Mouse (Mus musculus) forebrain, embryonic 13.5 days (tissue): ENCODE data around the gene Zfp579. TPM values are rescaled to one million over a fixed set of nuclear protein-coding genes. Genes with fewer than 3 reads are reported as not detected.
A peak's percentile ranks its signal among the peaks of the same experiment; 100 is the strongest.

Experiments used
- ATAC-seq: fragments of 200-750 bp; cut with Nextera tagmentation; 2 replicates; pipeline ENCODE4 v1.8.0; 2017
- H3K27ac ChIP-seq: fragments of 300-500 bp; sonication (generic); 2 replicates; pipeline ENCODE4 v1.5.1; 2015; ENCODE audit warnings: inconsistent platforms, mild to moderate bottlenecking, moderate library complexity
- H3K27me3 ChIP-seq: fragments of 300-500 bp; sonication (generic); 2 replicates; pipeline ENCODE4 v1.6.1; 2015; ENCODE audit warnings: mild to moderate bottlenecking, inconsistent platforms
- H3K36me3 ChIP-seq: fragments of 300-500 bp; sonication (generic); 2 replicates; pipeline ENCODE4 v1.6.1; 2015; ENCODE audit warnings: mild to moderate bottlenecking, inconsistent platforms; ENCODE audit not compliant: poor library complexity, severe bottlenecking
- H3K4me1 ChIP-seq: fragments of 300-500 bp; sonication (generic); 2 replicates; pipeline ENCODE4 v1.6.1; 2015; ENCODE audit warnings: inconsistent platforms
- H3K4me2 ChIP-seq: fragments of 300-500 bp; sonication (generic); 2 replicates; pipeline ENCODE4 v1.6.1; 2015; ENCODE audit warnings: inconsistent platforms, mild to moderate bottlenecking, moderate library complexity
- H3K4me3 ChIP-seq: fragments of 300-500 bp; sonication (generic); 2 replicates; pipeline ENCODE4 v1.5.1; 2015; ENCODE audit warnings: mild to moderate bottlenecking, inconsistent platforms
- H3K9ac ChIP-seq: fragments of 300-500 bp; sonication (generic); 2 replicates; pipeline ENCODE4 v1.6.1; 2015; ENCODE audit warnings: mild to moderate bottlenecking, inconsistent platforms
- H3K9me3 ChIP-seq: fragments of 300-500 bp; sonication (generic); replicated peaks from 2 replicates; pipeline ENCODE4 v1.6.1; 2016; ENCODE audit warnings: inconsistent platforms
- WGBS: fragments of 180-500 bp; shearing (Covaris S2); methylation state at CpG from one replicate; pipeline ENCODE4 v1.1.7; 2015; 5-methylcytosine and 5-hydroxymethylcytosine counted together
- polyA plus RNA-seq: library from polyadenylated mRNA; unstranded; fragments of >200 nt; fragmentation: Nextera tagmentation; extraction: Ambion mirVana; gene quantifications from 2 replicates; pipeline ENCODE4 v1.2.1, GENCODE M21; 2015

Gene Zfp579
- polyA plus RNA-seq, 1 experiment from 2014 or later: 51.2 TPM

DNA sequence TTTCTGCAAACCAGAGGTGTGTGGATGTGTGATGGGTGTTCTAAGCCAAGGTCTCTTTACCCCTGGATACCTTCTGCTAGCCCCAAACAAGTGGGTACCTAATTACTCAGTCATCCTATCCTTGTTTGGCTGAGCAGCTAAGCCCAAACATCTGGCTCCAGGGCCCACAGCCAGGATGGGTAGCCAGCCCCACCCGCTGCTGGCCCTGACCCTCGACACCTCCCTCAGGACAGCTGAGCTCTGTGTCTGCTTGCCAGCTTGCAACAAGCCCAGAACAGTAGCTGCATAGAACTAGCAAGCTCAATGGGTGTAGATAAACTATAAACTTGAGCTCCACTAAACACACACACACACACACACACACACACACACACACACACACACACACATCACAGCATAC lies 48.1 kb downstream of the Zfp579 start:
- Histone ChIP-seq H3K27me3 (no peaks in the 10 kb centered on the region), H3K9me3 (no peaks in the 10 kb centered on the region), H3K27ac (no peak overlapping the region), H3K36me3 (no peaks in the 10 kb centered on the region), H3K4me3 (no peak overlapping the region), H3K4me1 (no peaks in the 10 kb centered on the region), H3K4me2 (no peak overlapping the region), H3K9ac (no peak overlapping the region)
- ATAC-seq: no peak
- 70% methylated on average over 2 of the region's 2 CpGs for WGBS

DNA sequence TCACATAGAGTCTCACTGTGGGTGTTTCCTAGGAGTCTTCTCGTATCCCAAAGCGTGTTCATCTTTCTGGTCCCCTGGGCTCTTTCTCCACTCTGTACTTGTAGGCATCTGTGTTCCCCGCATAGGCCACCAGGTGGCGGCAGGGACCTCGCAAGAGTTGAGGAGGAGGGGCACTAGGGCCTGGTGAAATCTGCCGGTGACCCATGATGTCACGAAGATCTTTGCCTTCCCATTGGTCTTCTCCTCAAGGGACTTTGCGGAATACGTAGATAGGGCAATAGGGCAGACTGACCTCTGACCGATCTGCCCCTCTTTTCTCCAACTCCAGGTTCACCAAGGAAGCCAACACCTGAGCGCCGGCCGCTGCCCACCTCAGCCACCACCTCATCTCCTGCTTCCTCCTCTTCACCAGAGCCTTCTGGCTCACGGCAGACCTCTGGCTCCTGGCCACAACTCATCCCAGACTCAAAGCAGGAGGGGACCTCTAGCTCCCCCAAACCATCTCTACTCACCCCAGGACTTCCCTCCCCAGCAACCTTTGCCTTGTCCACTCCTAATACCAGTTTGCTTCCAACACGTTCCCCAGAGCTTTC lies 52.6 kb downstream of the Zfp579 start:
- no peak overlapping the region for H3K9ac ChIP-seq
- H3K27me3 ChIP-seq: no peaks in the 10 kb centered on the region
- H3K36me3 ChIP-seq: no peaks in the 10 kb centered on the region
- no peak overlapping the region for H3K27ac ChIP-seq
- peak overlapping the region; percentile 26 for H3K4me3 ChIP-seq
- H3K4me2 ChIP-seq: peak overlapping the region; percentile 49
- no peaks in the 10 kb centered on the region for H3K4me1 ChIP-seq
- peak; percentile 85 for ATAC-seq
- WGBS: 18% methylated on average over 15 of the region's 15 CpGs
- H3K9me3 ChIP-seq: no peaks in the 10 kb centered on the region

DNA sequence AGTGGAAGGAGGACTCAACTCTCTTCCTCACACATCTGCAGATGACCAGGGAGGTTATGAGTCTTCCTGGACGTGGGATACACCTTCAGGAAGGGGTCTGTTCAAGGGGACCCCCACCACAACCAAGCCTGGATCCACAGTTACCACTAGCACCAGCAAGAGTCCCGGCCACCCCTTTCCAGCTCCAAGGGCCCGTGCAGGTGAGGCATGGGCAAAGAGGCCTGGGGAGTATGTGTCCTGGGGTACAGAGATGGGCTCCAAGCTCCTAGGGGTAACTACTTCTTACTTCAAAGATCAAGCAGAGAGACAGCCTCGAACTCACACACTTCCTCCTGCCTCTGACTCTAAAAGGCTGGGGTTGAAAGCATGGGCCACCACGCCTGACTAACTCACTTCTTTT lies 53.3 kb downstream of the Zfp579 start:
- Histone ChIP-seq H3K27me3 (no peaks in the 10 kb centered on the region), H3K27ac (no peak overlapping the region), H3K36me3 (no peaks in the 10 kb centered on the region), H3K4me1 (no peaks in the 10 kb centered on the region), H3K4me2 (no peak overlapping the region), H3K4me3 (no peak overlapping the region), H3K9me3 (no peaks in the 10 kb centered on the region), H3K9ac (no peak overlapping the region)
- ATAC-seq: no peak
- WGBS: 58% methylated on average over 5 of the region's 5 CpGs

DNA sequence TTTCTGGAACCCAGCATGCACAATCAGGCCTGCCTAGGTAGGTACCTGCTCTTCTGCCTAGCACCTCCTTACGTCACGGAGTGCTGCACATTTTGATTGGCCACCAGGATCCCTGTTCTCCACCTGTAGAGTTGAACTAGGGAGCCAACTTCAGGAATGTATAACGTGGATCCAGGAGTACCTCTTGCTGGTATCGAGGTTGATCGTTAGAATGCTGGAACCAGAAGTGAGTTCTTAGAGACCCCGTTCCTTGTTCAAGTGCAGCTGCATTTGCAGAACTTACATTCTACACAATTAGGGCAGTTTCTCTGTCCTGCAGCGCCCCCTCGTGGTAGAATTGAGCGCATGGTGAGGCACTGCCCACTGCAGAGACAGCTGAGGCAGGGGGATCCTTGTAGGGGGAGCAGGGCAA lies 55.9 kb downstream of the Zfp579 start:
- Histone ChIP-seq H3K4me1 (no peaks in the 10 kb centered on the region), H3K4me2 (no peak overlapping the region), H3K9ac (no peak overlapping the region), H3K27me3 (no peaks in the 10 kb centered on the region), H3K9me3 (no peaks in the 10 kb centered on the region), H3K4me3 (no peak overlapping the region), H3K36me3 (no peaks in the 10 kb centered on the region), H3K27ac (no peak overlapping the region)
- peak; percentile 55; the same call in 1 of the 2 replicates for ATAC-seq
- WGBS: 20% methylated on average over 9 of the region's 9 CpGs

DNA sequence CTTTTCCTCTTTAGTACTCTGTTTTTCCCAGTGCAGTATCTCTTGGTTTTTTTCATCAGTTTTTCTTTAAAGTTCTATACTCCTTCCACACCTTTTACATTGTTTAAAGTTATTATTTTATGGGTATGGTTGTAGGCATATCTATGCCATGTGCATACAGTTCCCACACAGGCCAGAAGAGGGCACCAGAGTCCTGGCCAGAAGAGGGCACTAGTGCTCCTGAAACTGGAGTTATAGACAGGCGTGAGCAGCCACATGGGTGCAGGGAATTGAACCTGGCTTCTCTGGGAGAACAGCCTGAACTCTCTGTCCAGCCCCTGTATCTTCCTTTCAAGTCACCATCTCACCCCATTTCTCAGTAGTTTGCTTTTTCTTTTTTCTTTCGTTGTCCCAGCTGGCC lies 57.5 kb downstream of the Zfp579 start:
- Histone ChIP-seq H3K4me1 (no peaks in the 10 kb centered on the region), H3K9me3 (no peaks in the 10 kb centered on the region; the same call in 1 of the 2 replicates), H3K4me3 (no peak overlapping the region), H3K4me2 (no peak overlapping the region), H3K9ac (no peak overlapping the region), H3K27ac (no peak overlapping the region), H3K36me3 (no peaks in the 10 kb centered on the region), H3K27me3 (no peaks in the 10 kb centered on the region)
- ATAC-seq: 0 out of 2 replicates have a peak, but pooled peaks have one; percentile 26
- 44% methylated on average over 2 of the region's 2 CpGs for WGBS

DNA sequence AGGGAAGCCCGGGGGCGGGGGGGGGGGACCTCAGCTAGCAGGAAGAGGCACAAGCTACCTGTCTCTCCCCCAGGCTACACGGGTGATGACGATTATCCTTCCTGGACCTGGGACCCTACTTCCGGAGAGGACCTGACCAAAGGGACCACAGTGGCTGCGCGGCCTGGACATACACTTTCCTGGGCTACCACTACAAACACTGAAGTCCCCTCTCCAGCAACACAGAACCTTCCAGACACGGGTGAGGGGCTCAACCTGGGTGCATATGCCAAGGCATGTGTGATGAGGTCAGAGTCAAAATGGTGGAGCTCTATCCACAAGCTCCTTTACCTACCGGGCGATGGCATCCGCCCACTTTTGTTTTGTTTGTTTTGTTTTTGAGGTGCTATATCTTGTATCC lies 58.6 kb downstream of the Zfp579 start:
- Histone ChIP-seq H3K4me1 (no peaks in the 10 kb centered on the region), H3K9ac (no peak overlapping the region), H3K4me3 (no peak overlapping the region), H3K27ac (no peak overlapping the region), H3K9me3 (no peaks in the 10 kb centered on the region; the same call in 1 of the 2 replicates), H3K27me3 (no peaks in the 10 kb centered on the region), H3K4me2 (no peak overlapping the region), H3K36me3 (no peaks in the 10 kb centered on the region)
- 79% methylated on average over 11 of the region's 11 CpGs for WGBS
- no peak for ATAC-seq

DNA sequence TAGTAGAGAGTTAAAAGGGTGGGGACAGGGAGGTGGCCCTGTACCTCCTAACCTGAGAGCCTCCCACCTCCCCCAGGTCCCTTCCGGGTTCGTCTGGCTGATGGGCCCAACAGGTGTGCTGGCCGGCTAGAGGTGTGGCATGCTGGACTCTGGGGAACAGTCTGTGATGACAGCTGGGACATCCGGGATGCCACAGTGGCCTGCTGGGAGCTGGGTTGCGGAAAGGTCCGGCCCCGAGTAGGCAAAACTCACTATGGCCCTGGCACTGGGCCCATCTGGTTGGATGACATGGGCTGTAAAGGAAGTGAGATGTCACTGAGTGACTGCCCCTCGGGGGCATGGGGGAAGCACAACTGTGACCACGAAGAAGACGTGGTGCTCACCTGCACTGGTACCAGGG lies 59.1 kb downstream of the Zfp579 start:
- H3K27me3 ChIP-seq: no peaks in the 10 kb centered on the region
- no peak overlapping the region for H3K4me2 ChIP-seq
- no peak overlapping the region for H3K27ac ChIP-seq
- no peak overlapping the region for H3K9ac ChIP-seq
- H3K4me1 ChIP-seq: no peaks in the 10 kb centered on the region
- no peaks in the 10 kb centered on the region; the same call in 1 of the 2 replicates for H3K9me3 ChIP-seq
- WGBS: 82% methylated on average over 10 of the region's 10 CpGs
- H3K4me3 ChIP-seq: no peak overlapping the region
- no peak for ATAC-seq
- H3K36me3 ChIP-seq: no peaks in the 10 kb centered on the region

DNA sequence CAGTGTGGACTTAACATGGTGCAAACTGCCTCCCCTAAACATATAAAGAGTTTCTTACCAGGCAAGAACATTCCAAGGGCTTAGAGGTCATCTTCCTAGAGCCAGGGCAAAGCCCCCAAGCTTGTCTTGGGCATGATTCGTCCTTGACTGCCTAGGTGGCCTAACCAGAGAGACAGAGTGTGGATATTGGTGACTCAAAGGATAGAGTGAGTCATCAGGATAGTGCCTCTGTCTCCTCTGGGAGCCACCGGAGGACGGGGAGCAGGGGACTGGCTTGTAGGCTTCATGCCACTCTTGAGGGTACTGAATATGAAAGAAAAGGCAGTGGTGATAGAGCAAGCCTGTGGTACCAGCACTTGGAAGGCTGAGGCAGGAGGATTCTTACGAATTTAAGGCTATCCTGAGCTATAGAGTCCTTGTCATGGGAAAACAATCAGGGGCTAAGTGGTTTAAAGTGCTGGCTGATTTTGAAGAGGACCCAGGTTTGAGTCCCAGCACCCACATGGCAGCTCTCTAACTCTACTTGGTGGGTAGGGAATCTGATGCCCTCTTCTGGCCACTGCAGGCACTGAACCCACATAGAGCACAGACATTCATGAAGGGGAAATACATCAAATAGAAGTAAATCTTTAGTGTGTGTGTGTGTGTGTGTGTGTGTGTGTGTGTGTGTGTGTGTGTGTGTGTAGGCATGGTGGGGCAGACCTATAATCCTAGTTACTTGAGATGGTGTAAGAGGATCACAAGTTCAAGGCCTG lies 61.6 kb downstream of the Zfp579 start:
- no peak overlapping the region for H3K4me3 ChIP-seq
- no peak overlapping the region for H3K4me2 ChIP-seq
- H3K9me3 ChIP-seq: no peaks in the 10 kb centered on the region; the same call in 1 of the 2 replicates
- H3K4me1 ChIP-seq: no peaks in the 10 kb centered on the region
- 84% methylated on average over 4 of the region's 4 CpGs for WGBS
- H3K27me3 ChIP-seq: no peaks in the 10 kb centered on the region
- ATAC-seq: no peak
- no peaks in the 10 kb centered on the region for H3K36me3 ChIP-seq
- H3K9ac ChIP-seq: no peak overlapping the region
- no peak overlapping the region for H3K27ac ChIP-seq

Other genes starting within 250 kb of the Zfp579 start
- 17.8 and 22.1 TPM in 2 replicates for gene Cox6b2, start 243.1 kb downstream of the Zfp579 start, polyA plus RNA-seq
- gene Fam71e2, start 224.9 kb downstream of the Zfp579 start, polyA plus RNA-seq: not detected in 2 replicates
- gene Il11, start 213.3 kb downstream of the Zfp579 start, polyA plus RNA-seq: 0.17 and 0.40 TPM in 2 replicates
- gene Tmem190, start 213.2 kb downstream of the Zfp579 start, polyA plus RNA-seq: not detected in 2 replicates
- 2.6 and 2.7 TPM in 2 replicates for gene Tmem238, start 206.5 kb downstream of the Zfp579 start, polyA plus RNA-seq
- 244 and 284 TPM in 2 replicates for gene Rpl28, start 203.3 kb downstream of the Zfp579 start, polyA plus RNA-seq
- 398 and 454 TPM in 2 replicates for gene Ube2s, start 183.6 kb downstream of the Zfp579 start, polyA plus RNA-seq
- gene Shisa7, start 151.5 kb downstream of the Zfp579 start, polyA plus RNA-seq: 5.6 and 7.1 TPM in 2 replicates
- gene Isoc2b, start 125.9 kb downstream of the Zfp579 start, polyA plus RNA-seq: 2.7 and 3.4 TPM in 2 replicates
- 0.63 and 0.77 TPM in 2 replicates for gene Isoc2a, start 119.0 kb downstream of the Zfp579 start, polyA plus RNA-seq
- 0.26 and 0.45 TPM in 2 replicates for gene Gm36210, start 89.6 kb downstream of the Zfp579 start, polyA plus RNA-seq
- gene Zfp628, start 80.9 kb downstream of the Zfp579 start, polyA plus RNA-seq: 4.3 and 4.5 TPM in 2 replicates
- 21.2 and 24.9 TPM in 2 replicates for gene Nat14, start 74.1 kb downstream of the Zfp579 start, polyA plus RNA-seq
- gene Ssc5d, start 70.4 kb downstream of the Zfp579 start, polyA plus RNA-seq: 0.23 and 0.30 TPM in 2 replicates
- not detected in 2 replicates for gene Sbk2, start 31.8 kb downstream of the Zfp579 start, polyA plus RNA-seq
- 0.09 and 0.19 TPM in 2 replicates for gene Sbk3, start 25.0 kb downstream of the Zfp579 start, polyA plus RNA-seq
- gene Zfp524, start 18.3 kb upstream of the Zfp579 start, polyA plus RNA-seq: 9.1 and 10.4 TPM in 2 replicates
- gene Fiz1, start 18.5 kb upstream of the Zfp579 start, polyA plus RNA-seq: 46.6 and 51.2 TPM in 2 replicates
- gene Gm44973, start 19.3 kb upstream of the Zfp579 start, polyA plus RNA-seq: 1.5 and 2.1 TPM in 2 replicates
- 5.1 and 5.4 TPM in 2 replicates for gene Zfp865, start 24.2 kb upstream of the Zfp579 start, polyA plus RNA-seq
- 17.0 and 19.7 TPM in 2 replicates for gene Ccdc106, start 24.4 kb upstream of the Zfp579 start, polyA plus RNA-seq
- gene 4632433K11Rik, start 38.0 kb upstream of the Zfp579 start, polyA plus RNA-seq: not detected in 2 replicates
- gene Zfp784, start 42.3 kb upstream of the Zfp579 start, polyA plus RNA-seq: 5.6 and 8.4 TPM in 2 replicates
- gene Zfp580, start 55.4 kb upstream of the Zfp579 start, polyA plus RNA-seq: 45.3 and 45.6 TPM in 2 replicates
- gene U2af2, start 66.0 kb upstream of the Zfp579 start, polyA plus RNA-seq: 149 and 152 TPM in 2 replicates
- 60.5 and 68.9 TPM in 2 replicates for gene Epn1, start 84.1 kb upstream of the Zfp579 start, polyA plus RNA-seq
- gene Rfpl4, start 120.8 kb upstream of the Zfp579 start, polyA plus RNA-seq: not detected in 2 replicates
- gene Rasl2-9, start 129.8 kb upstream of the Zfp579 start, polyA plus RNA-seq: 0.29 and 0.30 TPM in 2 replicates
- gene Vmn1r55, start 153.5 kb upstream of the Zfp579 start, polyA plus RNA-seq: not detected in 2 replicates
- not detected in 2 replicates for gene Vmn1r56, start 200.6 kb upstream of the Zfp579 start, polyA plus RNA-seq
- gene Vmn1r57, start 222.3 kb upstream of the Zfp579 start, polyA plus RNA-seq: not detected in 2 replicates